Mouse (Mus musculus) liver, adult 2 months (tissue): ENCODE measurements around the gene Zkscan16. TPM values are rescaled to one million over a fixed set of nuclear protein-coding genes. Genes with fewer than 3 reads are reported as not detected.

ENCODE experiments used
- DNase-seq: peaks from one replicate; pipeline ENCODE4 v3.0.0-alpha.2; 2011; ENCODE audit warnings: low read depth, low spot score; ENCODE audit errors: extremely low read depth
- H3K27ac ChIP-seq: fragments of 200-500 bp; replicated peaks from 2 replicates; pipeline ENCODE4 v1.5.1; 2012; ENCODE audit warnings: low read depth, mild to moderate bottlenecking, control low read depth, inconsistent platforms, low read length; ENCODE audit not compliant: insufficient read depth
- H3K27me3 ChIP-seq: fragments of 200-500 bp; 2 replicates; pipeline ENCODE4 v1.6.1; 2012; ENCODE audit warnings: mild to moderate bottlenecking, moderate library complexity, low read length, inconsistent platforms; ENCODE audit not compliant: control insufficient read depth, insufficient read depth
- H3K36me3 ChIP-seq: fragments of 200-500 bp; 2 replicates; pipeline ENCODE4 v1.6.1; 2012; ENCODE audit warnings: low read length, inconsistent platforms; ENCODE audit not compliant: control insufficient read depth, insufficient read depth
- H3K4me1 ChIP-seq: fragments of 200-500 bp; 2 replicates; pipeline ENCODE4 v1.6.1; 2011; ENCODE audit warnings: low read length; ENCODE audit not compliant: control insufficient read depth, insufficient read depth
- H3K4me3 ChIP-seq: fragments of 200-500 bp; 2 replicates; pipeline ENCODE4 v1.5.1; 2011; ENCODE audit warnings: low read depth, mild to moderate bottlenecking, control low read depth, low read length, moderate library complexity; ENCODE audit not compliant: insufficient read depth
- H3K79me2 ChIP-seq: fragments of 200-500 bp; 2 replicates; pipeline ENCODE4 v1.6.1; 2012; ENCODE audit warnings: inconsistent platforms, mild to moderate bottlenecking, low read length, moderate library complexity; ENCODE audit not compliant: control insufficient read depth, insufficient read depth
- H3K9ac ChIP-seq: fragments of 200-500 bp; 2 replicates; pipeline ENCODE4 v1.6.1; 2012; ENCODE audit warnings: low read depth, mild to moderate bottlenecking, control low read depth, inconsistent platforms, low read length
- CTCF ChIP-seq: fragments of 200-500 bp; IDR thresholded peaks from 2 replicates; pipeline ENCODE4 v1.5.1; 2011; ENCODE audit warnings: low read depth, low read length, control low read depth
- POLR2A ChIP-seq: fragments of 200-500 bp; IDR thresholded peaks from 2 replicates; pipeline ENCODE4 v1.6.1; 2011; ENCODE audit warnings: low read length, control low read depth; ENCODE audit not compliant: insufficient read depth; ENCODE audit errors: extremely low read depth
- WGBS: fragments of 180-500 bp; shearing (Covaris S2); methylation state at CpG from one replicate; pipeline ENCODE4 v1.1.7; 2018; 5-methylcytosine and 5-hydroxymethylcytosine counted together
- polyA plus RNA-seq: library from polyadenylated mRNA; depleted of rRNA; stranded (reverse); fragments of >200 nt; gene quantifications from 2 replicates; pipeline ENCODE4 v1.2.3, GENCODE M21; 2012
- total RNA-seq: library from RNA; depleted of rRNA; stranded (reverse); fragments of >200 nt; gene quantifications from 2 replicates; pipeline ENCODE4 v1.2.3, GENCODE M21; 2014

The Zkscan16 gene
- total and polyA plus RNA-seq, 2 experiments: not detected

DNA sequence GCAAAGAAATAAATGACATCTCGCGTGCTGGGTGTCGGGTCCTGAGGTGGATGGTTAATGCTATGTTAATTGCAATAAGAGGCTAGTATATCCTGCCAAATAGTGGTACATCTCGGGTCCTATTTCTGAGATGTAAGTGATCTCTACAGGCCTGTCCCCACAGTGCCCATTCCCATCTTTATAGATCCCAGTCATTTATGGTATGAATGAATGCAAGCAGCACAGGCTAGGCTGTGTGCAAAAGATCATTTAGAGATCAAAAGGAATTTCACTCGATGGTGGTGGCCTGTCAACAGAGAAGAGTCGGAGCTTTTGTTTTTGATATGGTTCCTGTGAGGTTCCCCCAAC, 752 bp downstream of the Zkscan16 start:
- H3K9ac ChIP-seq: no peak overlapping the region
- no peaks in the 10 kb centered on the region for H3K79me2 ChIP-seq
- TF ChIP-seq POLR2A (no peak), CTCF (no peak)
- H3K27me3 ChIP-seq: peaks cover 8% of the 10 kb centered on the region; the same call in 1 of the 2 replicates
- H3K36me3 ChIP-seq: no peaks in the 10 kb centered on the region
- no peak overlapping the region for H3K4me3 ChIP-seq
- H3K27ac ChIP-seq: no peak overlapping the region
- 0 out of 2 replicates have a peak, but pooled peaks cover 3% of the 10 kb centered on the region for H3K4me1 ChIP-seq
- no peak for DNase-seq
- 26% methylated on average over 6 of the region's 6 CpGs for WGBS

DNA sequence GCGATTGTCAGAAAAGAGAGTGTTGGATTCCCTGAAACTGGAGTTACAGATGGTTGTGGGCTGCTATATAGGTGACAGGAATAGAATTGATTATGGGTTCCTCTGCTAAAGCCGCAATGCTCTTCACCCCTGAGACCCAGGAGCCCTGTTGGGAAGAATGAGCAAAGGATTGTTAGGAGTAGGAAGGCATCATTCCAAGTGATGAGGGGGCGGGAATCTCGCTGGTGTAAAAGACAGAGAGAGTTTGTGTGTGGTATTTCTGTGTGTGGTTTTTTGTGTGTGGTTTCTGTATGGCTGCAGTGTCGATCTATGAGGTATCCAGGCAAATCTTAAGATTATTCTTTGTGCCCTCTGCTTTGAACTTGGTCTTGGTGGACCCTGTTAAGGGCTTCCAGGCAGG, 1.3 kb downstream of the Zkscan16 start:
- Histone ChIP-seq H3K4me1 (0 out of 2 replicates have a peak, but pooled peaks cover 3% of the 10 kb centered on the region), H3K79me2 (no peaks in the 10 kb centered on the region), H3K36me3 (no peaks in the 10 kb centered on the region), H3K27me3 (peaks cover 8% of the 10 kb centered on the region; the same call in 1 of the 2 replicates), H3K9ac (no peak overlapping the region), H3K4me3 (no peak overlapping the region), H3K27ac (no peak overlapping the region)
- no peak for DNase-seq
- TF ChIP-seq POLR2A (no peak), CTCF (no peak)
- 79% methylated on average over 5 of the region's 5 CpGs for WGBS

DNA sequence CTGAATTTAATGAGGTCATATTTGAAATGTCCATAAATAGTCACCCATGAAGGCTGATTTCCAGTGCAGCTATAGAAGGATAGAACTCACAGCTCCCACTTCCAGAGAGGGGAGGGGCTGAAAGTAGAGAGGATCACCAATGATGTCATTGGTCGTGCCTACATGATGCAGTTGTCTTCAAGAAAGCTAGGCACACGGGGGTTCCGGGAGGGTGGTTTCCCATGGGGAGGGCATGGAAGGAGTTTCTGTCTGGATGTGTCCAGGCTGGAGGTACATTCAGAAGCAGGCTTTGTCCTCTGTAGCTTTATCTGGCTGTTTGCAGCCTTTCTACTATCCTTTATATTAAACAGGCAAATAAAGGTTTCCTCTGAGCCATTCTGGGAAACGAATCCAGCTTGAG, 5.0 kb downstream of the Zkscan16 start:
- Histone ChIP-seq H3K36me3 (no peaks in the 10 kb centered on the region), H3K27me3 (peaks cover 7% of the 10 kb centered on the region; the same call in 1 of the 2 replicates), H3K79me2 (no peaks in the 10 kb centered on the region), H3K27ac (no peak overlapping the region), H3K4me3 (no peak overlapping the region), H3K4me1 (0 out of 2 replicates have a peak, but pooled peaks cover under 1% of the 10 kb centered on the region), H3K9ac (no peak overlapping the region)
- TF ChIP-seq CTCF (no peak), POLR2A (no peak)
- 89% methylated on average over 4 of the region's 4 CpGs for WGBS
- DNase-seq: no peak

DNA sequence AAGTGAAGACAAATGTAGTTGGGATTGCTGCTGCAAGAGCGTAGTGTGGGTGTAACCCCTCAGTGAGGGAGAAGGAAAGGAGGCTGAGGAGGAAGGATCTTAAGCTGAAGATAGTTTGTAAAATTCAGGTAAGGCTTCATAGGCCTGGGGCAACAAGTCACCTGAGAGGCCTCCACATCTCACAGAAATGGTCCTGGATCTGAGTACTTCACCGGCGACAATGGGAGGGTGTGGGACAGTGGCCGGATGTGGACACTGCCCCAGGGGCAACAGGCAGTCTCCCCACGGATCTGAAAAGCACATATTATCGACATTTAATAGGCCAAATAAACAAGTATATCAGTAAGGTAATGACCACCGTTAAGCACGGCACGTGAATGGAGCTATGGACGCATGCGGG, 9.2 kb downstream of the Zkscan16 start:
- H3K27me3 ChIP-seq: no peaks in the 10 kb centered on the region
- DNase-seq: no peak
- H3K79me2 ChIP-seq: no peaks in the 10 kb centered on the region
- WGBS: 91% methylated on average over 11 of the region's 11 CpGs
- no peak overlapping the region for H3K9ac ChIP-seq
- H3K4me1 ChIP-seq: no peaks in the 10 kb centered on the region
- TF ChIP-seq CTCF (no peak), POLR2A (no peak)
- no peak overlapping the region for H3K27ac ChIP-seq
- H3K4me3 ChIP-seq: no peak overlapping the region
- no peaks in the 10 kb centered on the region for H3K36me3 ChIP-seq

DNA sequence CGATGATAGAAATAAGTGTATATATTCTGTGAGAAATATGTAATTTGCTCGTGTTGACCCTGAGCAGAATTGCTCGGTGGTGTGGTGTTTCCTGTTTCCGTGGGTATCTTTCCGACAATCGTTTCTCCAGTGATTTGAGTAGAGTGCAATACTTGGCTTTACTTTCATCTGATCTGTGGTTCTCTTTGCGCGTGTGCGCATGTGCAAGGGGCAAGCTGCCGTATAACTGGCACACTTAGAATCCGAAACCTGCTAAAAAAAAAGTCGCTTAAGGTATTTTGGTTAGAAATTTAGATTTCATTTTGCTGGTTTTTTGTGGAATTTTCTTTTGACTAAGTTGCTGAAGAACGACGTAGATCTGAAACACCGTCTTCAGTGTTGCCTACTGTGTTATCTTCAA, 18.3 kb downstream of the Zkscan16 start:
- DNase-seq: no peak
- H3K4me3 ChIP-seq: no peak overlapping the region
- no peak overlapping the region for H3K9ac ChIP-seq
- H3K4me1 ChIP-seq: no peaks in the 10 kb centered on the region
- no peak overlapping the region for H3K27ac ChIP-seq
- H3K27me3 ChIP-seq: no peaks in the 10 kb centered on the region
- TF ChIP-seq POLR2A (no peak), CTCF (no peak)
- no peaks in the 10 kb centered on the region for H3K36me3 ChIP-seq
- H3K79me2 ChIP-seq: no peaks in the 10 kb centered on the region
- WGBS: 86% methylated on average over 15 of the region's 15 CpGs

DNA sequence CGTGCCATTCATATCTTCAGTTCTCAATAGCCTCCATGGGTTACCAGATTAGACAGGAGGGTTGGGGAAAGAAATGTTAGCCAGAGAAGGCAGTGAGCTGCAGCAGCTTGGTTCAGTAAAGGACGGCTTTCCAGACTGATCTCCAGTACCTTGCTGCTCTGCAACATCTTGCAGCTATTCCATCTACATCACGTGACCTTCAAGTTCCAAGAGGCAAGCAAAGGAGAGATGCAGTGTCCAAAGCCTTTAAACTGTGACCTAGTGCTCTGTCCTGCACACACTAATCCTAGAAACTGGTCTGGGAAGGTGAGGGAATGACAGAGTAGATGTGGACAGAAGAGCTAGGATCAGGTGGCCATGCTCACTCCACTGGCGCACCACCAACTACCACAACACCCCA, 19.8 kb downstream of the Zkscan16 start:
- TF ChIP-seq CTCF (no peak), POLR2A (no peak)
- 96% methylated on average over 4 of the region's 4 CpGs for WGBS

More for the DNA sequence above, 19.8 kb downstream of the Zkscan16 start:
- Histone ChIP-seq H3K4me1 (no peaks in the 10 kb centered on the region), H3K9ac (no peak overlapping the region), H3K79me2 (no peaks in the 10 kb centered on the region), H3K36me3 (no peaks in the 10 kb centered on the region), H3K4me3 (no peak overlapping the region), H3K27ac (no peak overlapping the region), H3K27me3 (no peaks in the 10 kb centered on the region)
- no peak for DNase-seq
